Mouse (Mus musculus) gastrocnemius, adult 18-20 months (tissue): ENCODE measurements around the gene Ndufs8. TPM values are rescaled to one million over a fixed set of nuclear protein-coding genes. Genes with fewer than 3 reads are reported as not detected.

Experiments used
- DNase-seq: peaks from one replicate; pipeline ENCODE4 v3.0.0; 2021; ENCODE audit warnings: low spot score
- total RNA-seq, 2 experiments: library from RNA; stranded (reverse); gene quantifications; 2 replicates each; pipeline ENCODE4 v1.2.3; 2021

The Ndufs8 gene
- total RNA-seq, 2 experiments from 2014 or later, result 257 to 270 TPM

DNA sequence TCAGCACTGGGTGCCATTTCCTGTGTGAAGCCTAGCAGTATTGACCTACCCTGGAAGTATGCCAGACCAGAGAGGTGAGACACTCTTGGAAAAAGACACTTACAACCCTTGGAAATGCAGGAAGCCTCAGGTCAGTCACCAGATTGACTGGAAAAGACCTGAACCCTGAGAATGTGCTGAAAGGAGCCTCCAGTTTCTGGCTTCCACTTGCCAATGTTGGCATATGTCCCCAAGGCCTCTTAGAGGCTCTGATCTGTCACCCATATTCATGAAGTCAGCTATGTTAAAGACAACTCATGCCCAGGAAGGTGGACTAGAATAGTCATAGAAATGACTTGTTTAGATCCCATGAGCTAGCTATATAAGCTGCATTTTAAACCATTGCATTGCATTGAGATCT lies 41.1 kb downstream of the Ndufs8 start:
- DNase-seq, result no peak

GRCm38 (mm10) chr19:3868290-3868689 lies 44.3 kb downstream of the Ndufs8 start:
- DNase-seq, result no peak

DNA sequence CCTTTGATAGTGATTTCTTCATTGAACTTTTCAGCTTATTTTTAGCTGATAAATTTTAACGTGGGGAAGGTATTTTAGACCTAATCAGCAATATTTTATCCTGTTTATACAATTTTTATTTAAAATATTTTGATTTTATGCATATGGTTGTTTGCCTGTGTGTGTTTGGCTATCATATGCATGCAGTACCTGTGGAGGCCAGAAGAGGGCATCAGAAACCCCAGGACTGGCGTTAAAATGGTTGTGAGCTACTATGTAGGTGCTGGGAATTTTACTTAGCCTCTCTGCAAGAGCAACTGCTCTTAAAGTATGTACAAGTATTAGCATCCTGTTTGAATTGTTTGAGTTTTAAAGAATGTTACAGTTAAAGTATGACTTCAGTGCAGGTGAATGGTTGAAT lies 47.6 kb downstream of the Ndufs8 start:
- DNase-seq, result no peak

GRCm38 (mm10) chr19:3862713-3863112 lies 49.9 kb downstream of the Ndufs8 start:
- DNase-seq, result no peak

Other genes with a start within 250 kb of the Ndufs8 start
- gene Lrp5, start 226.2 kb downstream of the Ndufs8 start, total RNA-seq, result 10 to 100 TPM; 24.5 to 26.7 TPM
- 1 to 10 TPM; 7.4 to 8.4 TPM for gene 1810055G02Rik, start 204.5 kb downstream of the Ndufs8 start, total RNA-seq
- 10 to 100 TPM; 19.1 to 19.6 TPM for gene Kmt5b, start 145.4 kb downstream of the Ndufs8 start, total RNA-seq
- 1 to 10 TPM; 1.4 to 3.0 TPM for gene Chka, start 61.0 kb downstream of the Ndufs8 start, total RNA-seq
- gene Tcirg1, start 5.6 kb downstream of the Ndufs8 start, total RNA-seq, result 1 to 10 TPM; 2.5 to 4.0 TPM
- under 1 TPM; 0.62 to 0.83 TPM for gene Aldh3b1, start 17.0 kb upstream of the Ndufs8 start, total RNA-seq
- 1 to 10 TPM; 3.2 to 5.8 TPM for gene Unc93b1, start 22.4 kb upstream of the Ndufs8 start, total RNA-seq
- gene Aldh3b3, start 45.9 kb upstream of the Ndufs8 start, total RNA-seq, result not detected
- under 1 TPM; 0.14 to 0.26 TPM for gene Aldh3b2, start 59.6 kb upstream of the Ndufs8 start, total RNA-seq
- gene Acy3, start 73.8 kb upstream of the Ndufs8 start, total RNA-seq, result 1 to 10 TPM; 1.3 to 2.0 TPM
- gene Tbx10, start 80.0 kb upstream of the Ndufs8 start, total RNA-seq, result not detected
- gene Nudt8, start 87.8 kb upstream of the Ndufs8 start, total RNA-seq, result 10 to 100 TPM; 23.8 to 30.1 TPM
- gene Gm49405, start 87.9 kb upstream of the Ndufs8 start, total RNA-seq, result under 1 TPM; 0.14 to 0.40 TPM
- under 1 TPM; 0.82 to 1.00 TPM for gene Doc2g, start 90.5 kb upstream of the Ndufs8 start, total RNA-seq
- gene Ndufv1, start 100.0 kb upstream of the Ndufs8 start, total RNA-seq, result 100 to 1,000 TPM; 423 to 466 TPM
- gene Gstp1, start 125.2 kb upstream of the Ndufs8 start, total RNA-seq, result 100 to 1,000 TPM; 480 to 487 TPM
- 100 to 1,000 TPM; 206 to 226 TPM for gene Gstp2, start 133.2 kb upstream of the Ndufs8 start, total RNA-seq
- not detected for gene Gstp3, start 146.8 kb upstream of the Ndufs8 start, total RNA-seq
- not detected for gene Cabp2, start 168.8 kb upstream of the Ndufs8 start, total RNA-seq
- gene Cdk2ap2, start 184.4 kb upstream of the Ndufs8 start, total RNA-seq, result 10 to 100 TPM; 18.7 to 19.9 TPM
- 1 to 10 TPM; 2.0 to 3.7 TPM for gene Pitpnm1, start 187.2 kb upstream of the Ndufs8 start, total RNA-seq
- gene Aip, start 213.1 kb upstream of the Ndufs8 start, total RNA-seq, result 10 to 100 TPM; 82.2 to 84.7 TPM
- gene Gpr152, start 227.0 kb upstream of the Ndufs8 start, total RNA-seq, result not detected
- gene Cabp4, start 231.3 kb upstream of the Ndufs8 start, total RNA-seq, result not detected
- 10 to 100 TPM; 11.9 to 13.4 TPM for gene Coro1b, start 235.8 kb upstream of the Ndufs8 start, total RNA-seq
- not detected for gene Ptprcap, start 240.8 kb upstream of the Ndufs8 start, total RNA-seq